Mouse (Mus musculus): ENCODE results near the gene Fstl1. TPM values are rescaled to one million over a fixed set of nuclear protein-coding genes. Genes with fewer than 3 reads are reported as not detected.

Gene Fstl1
- polyA plus RNA-seq, 1 experiment: 79.7 TPM

- TF ChIP-seq POLR2A (IDR thresholded peaks at IDR 0.05; ENCODE audit: borderline replicate concordance, extremely low read depth, insufficient read depth, insufficient read length, poor library complexity, severe bottlenecking): no peak
- DNase-seq (ENCODE audit: low read depth): no peak
Measured at GRCm38 (mm10) chr16:37855583-37855982, 78.9 kb downstream of the Fstl1 start.

GRCm38 (mm10) chr16:37856327-37856726 is 79.7 kb downstream of the Fstl1 start:
- TF ChIP-seq POLR2A (IDR thresholded peaks at IDR 0.05; ENCODE audit: borderline replicate concordance, extremely low read depth, insufficient read depth, insufficient read length, poor library complexity, severe bottlenecking): no peak
- no peak for TF ChIP-seq CTCF (IDR thresholded peaks at IDR 0.05; ENCODE audit: borderline replicate concordance, extremely low read depth, insufficient read depth, insufficient read length)
- no peak for DNase-seq (ENCODE audit: low read depth)

- TF ChIP-seq POLR2A (IDR thresholded peaks at IDR 0.05; ENCODE audit: borderline replicate concordance, extremely low read depth, insufficient read depth, insufficient read length, poor library complexity, severe bottlenecking): no peak
- TF ChIP-seq CTCF (IDR thresholded peaks at IDR 0.05; ENCODE audit: borderline replicate concordance, extremely low read depth, insufficient read depth, insufficient read length): no peak
- no peak for DNase-seq (ENCODE audit: low read depth)
Measured at GRCm38 (mm10) chr16:37857495-37857894, 80.8 kb downstream of the Fstl1 start.

- TF ChIP-seq CTCF (IDR thresholded peaks at IDR 0.05; ENCODE audit: borderline replicate concordance, extremely low read depth, insufficient read depth, insufficient read length) (no peak), POLR2A (IDR thresholded peaks at IDR 0.05; ENCODE audit: borderline replicate concordance, extremely low read depth, insufficient read depth, insufficient read length, poor library complexity, severe bottlenecking) (no peak)
- no peak for DNase-seq (ENCODE audit: low read depth)
Measured at GRCm38 (mm10) chr16:37860213-37860612, 83.5 kb downstream of the Fstl1 start.

GRCm38 (mm10) chr16:37861029-37861428 is 84.4 kb downstream of the Fstl1 start, which contains the start of gene Gm36028:
Gene Gm36028, minus strand, starts transcription at chr16:37861146.
- no peak for DNase-seq (ENCODE audit: low read depth)
- no peak for TF ChIP-seq CTCF (IDR thresholded peaks at IDR 0.05; ENCODE audit: borderline replicate concordance, extremely low read depth, insufficient read depth, insufficient read length)
- no peak for TF ChIP-seq POLR2A (IDR thresholded peaks at IDR 0.05; ENCODE audit: borderline replicate concordance, extremely low read depth, insufficient read depth, insufficient read length, poor library complexity, severe bottlenecking)

- TF ChIP-seq CTCF (IDR thresholded peaks at IDR 0.05; ENCODE audit: borderline replicate concordance, extremely low read depth, insufficient read depth, insufficient read length) (no peak), POLR2A (IDR thresholded peaks at IDR 0.05; ENCODE audit: borderline replicate concordance, extremely low read depth, insufficient read depth, insufficient read length, poor library complexity, severe bottlenecking) (no peak)
- no peak for DNase-seq (ENCODE audit: low read depth)
Measured at GRCm38 (mm10) chr16:37863876-37864275, 87.2 kb downstream of the Fstl1 start.

- DNase-seq (ENCODE audit: low read depth): no peak
- no peak for TF ChIP-seq POLR2A (IDR thresholded peaks at IDR 0.05; ENCODE audit: borderline replicate concordance, extremely low read depth, insufficient read depth, insufficient read length, poor library complexity, severe bottlenecking)
- no peak for TF ChIP-seq CTCF (IDR thresholded peaks at IDR 0.05; ENCODE audit: borderline replicate concordance, extremely low read depth, insufficient read depth, insufficient read length)
Measured at GRCm38 (mm10) chr16:37865841-37866240, 89.2 kb downstream of the Fstl1 start.

GRCm38 (mm10) chr16:37867791-37868505 is 91.3 kb downstream of the Fstl1 start, which contains the start of gene Lrrc58:
Gene Lrrc58, plus strand, starts transcription at chr16:37868389.
- DNase-seq (ENCODE audit: low read depth): peak; percentile 92
- TF ChIP-seq CTCF (IDR thresholded peaks at IDR 0.05; ENCODE audit: borderline replicate concordance, extremely low read depth, insufficient read depth, insufficient read length) (no peak), POLR2A (IDR thresholded peaks at IDR 0.05; ENCODE audit: borderline replicate concordance, extremely low read depth, insufficient read depth, insufficient read length, poor library complexity, severe bottlenecking) (peak; percentile 92)

- peak; percentile 89 for DNase-seq (ENCODE audit: low read depth)
- TF ChIP-seq POLR2A (IDR thresholded peaks at IDR 0.05; ENCODE audit: borderline replicate concordance, extremely low read depth, insufficient read depth, insufficient read length, poor library complexity, severe bottlenecking) (peak; percentile 57), CTCF (IDR thresholded peaks at IDR 0.05; ENCODE audit: borderline replicate concordance, extremely low read depth, insufficient read depth, insufficient read length) (no peak)
Measured at GRCm38 (mm10) chr16:37868506-37869469, 92.1 kb downstream of the Fstl1 start.

GRCm38 (mm10) chr16:37869470-37870231 is 93.0 kb downstream of the Fstl1 start:
- peak; percentile 47 for DNase-seq (ENCODE audit: low read depth)
- TF ChIP-seq CTCF (IDR thresholded peaks at IDR 0.05; ENCODE audit: borderline replicate concordance, extremely low read depth, insufficient read depth, insufficient read length): no peak
- no peak for TF ChIP-seq POLR2A (IDR thresholded peaks at IDR 0.05; ENCODE audit: borderline replicate concordance, extremely low read depth, insufficient read depth, insufficient read length, poor library complexity, severe bottlenecking)

All from brain, embryonic 14.5 days (tissue).